Mouse (Mus musculus) liver, embryonic 14.5 days (tissue): Measurements from ENCODE around the gene Slc25a4. TPM values are rescaled to one million over a fixed set of nuclear protein-coding genes. Genes with fewer than 3 reads are reported as not detected.

Experiments used
- ATAC-seq: fragments of 200-750 bp; cut with Nextera tagmentation; 2 replicates; pipeline ENCODE4 v1.8.0; 2017; ENCODE audit warnings: moderate number of reproducible peaks, mild to moderate bottlenecking, moderate library complexity; ENCODE audit not compliant: insufficient read depth
- DNase-seq, 3 experiments: peaks; one replicate each; pipeline ENCODE4 v3.0.0-alpha.2; 2012 to 2013; ENCODE audit warnings: low read depth in 3 of 3, low spot score in 3 of 3
- H3K27ac ChIP-seq: fragments of 300-500 bp; sonication (generic); 2 replicates; pipeline ENCODE4 v1.5.1; 2014; ENCODE audit warnings: moderate library complexity, mild to moderate bottlenecking, control low read depth, inconsistent platforms
- H3K27me3 ChIP-seq: fragments of 300-500 bp; sonication (generic); 2 replicates; pipeline ENCODE4 v1.6.1; 2014; ENCODE audit warnings: mild to moderate bottlenecking, low read length, moderate library complexity; ENCODE audit not compliant: control insufficient read depth, insufficient read depth
- H3K36me3 ChIP-seq: fragments of 300-500 bp; sonication (generic); replicated peaks from 2 replicates; pipeline ENCODE4 v1.6.1; 2014; ENCODE audit warnings: low read depth; ENCODE audit not compliant: control insufficient read depth, insufficient read depth
- H3K4me1 ChIP-seq, 2 experiments: fragments of 200-500 bp in 1 of 2; fragments of 300-500 bp in 1 of 2; sonication (generic) in 1 of 2; replicated peaks; 2 replicates each; pipeline ENCODE4 v1.6.1; 2012 to 2014; ENCODE audit warnings: antibody characterized with exemption in 1 of 2, inconsistent platforms in 1 of 2, low read length in 1 of 2; ENCODE audit not compliant: control insufficient read depth in 2 of 2, insufficient read depth in 2 of 2
- H3K4me2 ChIP-seq: fragments of 300-500 bp; sonication (generic); 2 replicates; pipeline ENCODE4 v1.6.1; 2014; ENCODE audit warnings: low read depth, mild to moderate bottlenecking, control low read depth, moderate library complexity
- H3K4me3 ChIP-seq, 2 experiments: fragments of 200-500 bp in 1 of 2; fragments of 300-500 bp in 1 of 2; sonication (generic) in 1 of 2; 2 replicates each; pipeline ENCODE4 v1.5.1; 2012 to 2014; ENCODE audit warnings: low read depth in 2 of 2, low read length in 2 of 2, mild to moderate bottlenecking in 2 of 2, control low read depth in 1 of 2, inconsistent platforms in 1 of 2, moderate library complexity in 1 of 2; ENCODE audit not compliant: insufficient read depth in 1 of 2
- H3K9ac ChIP-seq: fragments of 300-500 bp; sonication (generic); replicated peaks from 2 replicates; pipeline ENCODE4 v1.6.1; 2014; ENCODE audit warnings: mild to moderate bottlenecking, control low read depth, moderate library complexity
- H3K9me3 ChIP-seq: fragments of 300-500 bp; sonication (generic); 2 replicates; pipeline ENCODE4 v1.6.1; 2016; ENCODE audit warnings: low read length, mixed read lengths; ENCODE audit not compliant: control insufficient read depth
- CTCF ChIP-seq: IDR thresholded peaks from 2 replicates; pipeline ENCODE4 v1.5.1; 2016; ENCODE audit warnings: antibody characterized with exemption, low read depth, control low read depth
- EP300 ChIP-seq: IDR thresholded peaks from 2 replicates; pipeline ENCODE4 v1.6.1; 2016; ENCODE audit warnings: antibody characterized with exemption, low read depth
- WGBS: fragments of 180-500 bp; shearing (Covaris S2); extraction: QIAGEN DNeasy Blood & Tissue Kit; methylation state at CpG from one replicate; pipeline ENCODE4 v1.1.7; 2014; ENCODE audit not compliant: insufficient replicate concordance; 5-methylcytosine and 5-hydroxymethylcytosine counted together
- polyA plus RNA-seq, 2 experiments: library from polyadenylated mRNA; depleted of rRNA in 1 of 2; stranded (reverse) in 1 of 2; unstranded in 1 of 2; fragments of >200 nt; fragmentation: Nextera tagmentation in 1 of 2; extraction: Ambion mirVana in 1 of 2; gene quantifications; 2 replicates each; pipeline versions ENCODE4 v1.2.1 to v1.2.3; 2012 to 2014

The Slc25a4 gene
- polyA plus RNA-seq (2012; rRNA removed): 49.7 and 51.4 TPM in 2 replicates
- 83.1 and 88.3 TPM in 2 replicates for polyA plus RNA-seq (2014; fragmentation: Nextera tagmentation; extraction: Ambion mirVana)

DNA sequence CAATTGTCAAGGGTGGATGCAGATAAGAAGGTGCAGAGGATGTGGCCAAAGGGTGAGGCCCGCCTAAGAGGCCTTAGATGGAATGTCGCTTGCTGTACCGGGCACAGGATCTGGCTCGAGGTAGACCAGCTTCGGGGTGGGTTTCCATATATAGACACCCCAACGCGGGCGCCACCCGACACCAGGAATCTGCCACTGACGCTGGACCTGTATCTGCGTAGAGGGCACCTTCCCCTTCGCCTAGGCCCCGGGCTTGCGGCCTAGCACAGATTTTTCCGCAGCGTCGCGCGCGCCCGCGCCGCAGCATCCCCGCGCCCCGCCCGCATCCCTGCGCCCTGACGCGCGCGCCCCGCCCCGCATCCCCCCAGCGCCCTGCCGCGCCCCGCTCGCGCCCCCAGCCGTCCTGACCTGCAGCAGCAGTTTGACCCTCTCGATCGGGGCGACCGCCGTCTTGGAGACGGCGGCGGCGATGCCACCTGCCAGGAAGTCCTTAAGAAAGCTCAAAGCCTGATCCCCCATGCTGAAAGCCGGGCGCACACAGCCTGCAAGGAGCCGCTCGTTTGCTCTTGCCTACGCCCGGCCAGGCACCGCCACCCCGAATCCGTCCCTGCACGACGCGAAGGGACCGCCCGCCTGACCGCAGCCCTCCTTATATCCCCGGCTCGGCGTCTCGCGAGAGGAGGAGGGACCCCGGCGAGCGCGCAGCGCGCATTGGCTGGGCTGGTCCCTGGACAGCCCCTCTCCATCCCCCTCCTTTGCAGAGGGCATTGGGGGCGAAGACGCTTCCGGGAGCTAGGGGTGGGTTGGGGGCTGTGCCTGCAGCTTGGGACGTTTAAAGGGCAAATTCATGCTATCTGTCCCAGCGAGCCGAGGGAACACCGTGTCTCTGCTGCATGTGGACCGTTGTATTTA lies at the start of gene Slc25a4:
TSS of gene Slc25a4 (minus strand) at position 881 of the 912 bp plus-strand sequence.
- TF ChIP-seq EP300: peak; percentile 52
- TF ChIP-seq CTCF: no peak

DNA sequence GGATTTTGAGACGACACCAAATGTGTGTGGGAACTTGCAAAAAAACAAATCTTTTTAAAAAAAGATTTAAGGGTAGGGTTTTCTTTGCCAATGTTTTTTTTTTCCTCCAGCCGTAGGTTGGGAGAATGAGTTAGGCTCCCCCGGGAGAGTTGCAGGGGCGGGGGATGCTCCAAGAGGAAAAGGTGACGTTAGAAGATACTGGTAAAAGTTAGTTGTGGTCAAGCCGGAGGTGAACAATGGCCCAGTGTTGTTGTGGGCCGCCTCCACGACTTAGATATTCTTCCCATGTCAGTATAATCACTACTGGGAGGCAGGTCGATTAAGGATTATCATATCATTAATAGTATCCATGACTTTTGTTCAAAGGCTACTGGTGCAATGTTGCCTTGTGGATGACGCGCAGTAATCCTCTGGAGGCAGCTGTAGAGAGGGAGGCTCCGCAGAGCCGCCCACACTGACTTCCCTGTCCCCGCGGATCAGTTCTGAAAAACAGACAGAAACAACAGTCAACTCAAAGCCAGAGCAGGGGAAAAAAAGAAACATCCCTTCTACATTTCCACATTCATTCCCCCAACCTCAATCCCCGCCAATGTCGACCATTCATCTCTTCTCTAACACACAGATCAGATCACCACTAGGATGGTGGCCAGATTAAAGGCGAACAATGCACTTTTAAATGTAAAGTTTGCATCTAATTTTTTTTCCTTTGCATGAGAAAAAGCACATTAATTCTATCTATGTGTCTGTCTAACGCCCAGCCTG lies 47.0 kb upstream of the Slc25a4 start:
- Histone ChIP-seq H3K4me1 (no peaks in the 10 kb centered on the region), H3K27me3 (no peaks in the 10 kb centered on the region), H3K4me2 (no peak overlapping the region), H3K9ac (no peak overlapping the region), H3K4me3 (no peak overlapping the region), H3K36me3 (no peaks in the 10 kb centered on the region), H3K27ac (no peak overlapping the region), H3K9me3 (no peaks in the 10 kb centered on the region)
- no peak for DNase-seq
- no peak for ATAC-seq
- TF ChIP-seq CTCF (no peak), EP300 (no peak)
- 39% methylated on average over 19 of the region's 19 CpGs for WGBS

More for the DNA sequence above, at the start of gene Slc25a4:
- Histone ChIP-seq H3K27ac (no peak within 1 kb of the TSS), H3K9ac (peak within 1 kb of the TSS; percentile 45), H3K4me3 (peak within 1 kb of the TSS; percentile 61 to 67), H3K36me3 (peaks cover 10% of the 10 kb centered on the region), H3K9me3 (no peaks in the 10 kb centered on the region), H3K4me2 (peak within 1 kb of the TSS; percentile 74), H3K27me3 (no peaks in the 10 kb centered on the region), H3K4me1 (peaks cover 0 to 11% of the 10 kb centered on the region in 2 experiments; a peak in 3 of 4 replicates)
- DNase-seq (peak; percentile 49 to 63 (median 56)), ATAC-seq (peak; percentile 94)
- WGBS: under 1% methylated on average over 84 of the region's 84 CpGs

DNA sequence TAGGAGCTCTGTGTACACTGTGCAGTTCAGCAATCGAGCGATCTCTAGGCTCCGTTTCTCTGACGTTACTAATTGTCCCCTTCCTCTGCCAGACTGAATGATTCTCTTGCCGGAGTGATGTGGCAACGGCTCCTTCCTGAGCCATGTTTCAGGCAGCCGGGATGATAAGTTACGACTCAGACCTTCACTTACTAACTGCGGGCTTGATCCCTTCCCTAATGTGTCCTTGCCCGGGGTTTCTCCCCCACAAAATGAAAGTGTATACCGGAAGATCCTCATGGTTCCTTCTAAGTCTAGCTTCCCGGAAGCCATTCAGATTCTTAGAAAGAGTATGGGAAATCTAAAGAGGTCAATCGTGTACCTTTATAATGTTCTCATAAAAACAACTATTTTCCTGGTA lies 41.4 kb upstream of the Slc25a4 start:
- Histone ChIP-seq H3K36me3 (no peaks in the 10 kb centered on the region), H3K27me3 (no peaks in the 10 kb centered on the region), H3K4me2 (no peak overlapping the region), H3K9me3 (no peaks in the 10 kb centered on the region), H3K4me3 (no peak overlapping the region), H3K27ac (no peak overlapping the region), H3K4me1 (no peaks in the 10 kb centered on the region), H3K9ac (no peak overlapping the region)
- no peak for ATAC-seq
- TF ChIP-seq EP300: no peak
- no peak for TF ChIP-seq CTCF
- DNase-seq: no peak
- WGBS: 54% methylated on average over 13 of the region's 13 CpGs

DNA sequence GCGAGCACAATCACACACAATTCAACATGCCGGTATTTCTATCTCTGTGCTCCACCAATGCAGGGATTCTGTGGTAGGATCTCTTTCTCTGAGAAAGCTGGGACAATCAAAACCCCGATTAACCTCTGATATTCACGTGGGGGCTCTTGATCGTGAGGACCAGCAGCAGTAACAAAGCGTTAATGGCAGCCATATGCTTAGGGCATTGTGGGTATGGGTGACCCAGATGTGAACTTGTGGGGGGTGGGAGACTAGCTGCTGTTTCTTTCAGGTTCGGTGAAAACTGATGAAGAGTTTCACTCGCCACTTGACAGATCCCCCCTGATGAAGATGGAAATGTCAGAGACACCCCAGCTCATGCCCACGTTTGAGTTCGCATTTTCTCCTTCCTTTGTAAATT lies 40.5 kb upstream of the Slc25a4 start:
- H3K9me3 ChIP-seq: no peaks in the 10 kb centered on the region
- H3K36me3 ChIP-seq: no peaks in the 10 kb centered on the region
- H3K9ac ChIP-seq: no peak overlapping the region
- WGBS: 55% methylated on average over 10 of the region's 10 CpGs
- ATAC-seq (no peak), DNase-seq (no peak)
- TF ChIP-seq CTCF (no peak), EP300 (no peak)
- no peaks in the 10 kb centered on the region; a peak in 1 of 4 replicates for H3K4me1 ChIP-seq
- no peak overlapping the region for H3K4me3 ChIP-seq
- H3K4me2 ChIP-seq: no peak overlapping the region
- no peak overlapping the region for H3K27ac ChIP-seq
- H3K27me3 ChIP-seq: no peaks in the 10 kb centered on the region

DNA sequence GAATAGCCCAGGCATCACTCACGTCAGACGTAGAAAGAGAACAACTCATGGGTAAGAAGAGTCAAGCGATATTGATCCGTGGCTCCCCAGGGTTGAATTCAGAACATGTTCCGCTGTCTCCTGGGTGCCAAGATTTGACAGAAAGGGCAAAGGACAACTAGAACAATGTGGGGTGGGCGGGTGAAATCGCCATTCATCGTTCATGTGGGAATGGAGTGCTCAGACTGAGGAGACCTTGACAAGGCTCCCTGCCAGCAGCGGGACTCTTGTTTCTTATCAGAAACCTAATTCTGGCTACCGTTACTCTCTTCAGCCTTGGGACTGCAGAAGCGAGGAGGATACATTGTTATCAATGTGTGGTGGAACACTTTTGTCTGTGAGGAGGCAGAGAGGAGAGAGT lies 35.3 kb upstream of the Slc25a4 start:
- Histone ChIP-seq H3K27ac (no peak overlapping the region), H3K4me2 (no peak overlapping the region), H3K36me3 (no peaks in the 10 kb centered on the region), H3K4me3 (no peak overlapping the region), H3K9me3 (no peaks in the 10 kb centered on the region), H3K9ac (no peak overlapping the region), H3K27me3 (no peaks in the 10 kb centered on the region), H3K4me1 (peaks cover 0 to 2% of the 10 kb centered on the region in 2 experiments; a peak in 2 of 4 replicates)
- 42% methylated on average over 11 of the region's 11 CpGs for WGBS
- TF ChIP-seq CTCF (no peak), EP300 (0 out of 2 replicates have a peak, but pooled peaks have one; percentile 22)
- DNase-seq (no peak), ATAC-seq (no peak)
